Mouse (Mus musculus) kidney, postnatal 25 days (tissue): Measurements from ENCODE around the gene Tor4a.

ENCODE experiments used
- DNase-seq, 2 experiments: peaks; one replicate each; pipeline ENCODE4 v3.0.0; 2021; ENCODE audit warnings: mixed read lengths in 2 of 2

Tor4a gene

GRCm38 (mm10) chr2:25186575-25186930 lies 10.1 kb downstream of the Tor4a start:
- DNase-seq = no peak

- DNase-seq = peak; percentile 65 to 81
Measured at GRCm38 (mm10) chr2:25185625-25186574, 10.8 kb downstream of the Tor4a start.

GRCm38 (mm10) chr2:25184496-25184895 lies 12.2 kb downstream of the Tor4a start:
- peak in 1 of 2 experiments; percentile 26 for DNase-seq

GRCm38 (mm10) chr2:25183336-25183735 lies 13.3 kb downstream of the Tor4a start:
- DNase-seq = peak in 1 of 2 experiments; percentile 17

- DNase-seq = no peak
Measured at GRCm38 (mm10) chr2:25182664-25183063, 14.0 kb downstream of the Tor4a start.

GRCm38 (mm10) chr2:25181891-25182397 lies 14.7 kb downstream of the Tor4a start:
- no peak for DNase-seq

- DNase-seq = peak; percentile 32 to 64
Measured at GRCm38 (mm10) chr2:25180973-25181890, 15.5 kb downstream of the Tor4a start.

GRCm38 (mm10) chr2:25180478-25180903 lies 16.2 kb downstream of the Tor4a start, which contains the start of gene Nrarp:
Nrarp (plus strand) TSS chr2:25180758.
- peak; percentile 93 to 96 for DNase-seq

GRCm38 (mm10) chr2:25179566-25180217 lies 17.0 kb downstream of the Tor4a start:
- DNase-seq = no peak

GRCm38 (mm10) chr2:25178285-25178972 lies 18.3 kb downstream of the Tor4a start:
- DNase-seq = no peak

- DNase-seq = peak; percentile 85 to 89
Measured at GRCm38 (mm10) chr2:25177685-25178084, 19.0 kb downstream of the Tor4a start.

GRCm38 (mm10) chr2:25177076-25177475 lies 19.6 kb downstream of the Tor4a start:
- DNase-seq = no peak

- DNase-seq = peak; percentile 50 to 71
Measured at GRCm38 (mm10) chr2:25176573-25176972, 20.1 kb downstream of the Tor4a start.

- no peak for DNase-seq
Measured at GRCm38 (mm10) chr2:25175690-25176078, 21.0 kb downstream of the Tor4a start.

GRCm38 (mm10) chr2:25174866-25175689 lies 21.6 kb downstream of the Tor4a start:
- peak; percentile 84 to 88 for DNase-seq

- no peak for DNase-seq
Measured at GRCm38 (mm10) chr2:25173821-25174220, 22.9 kb downstream of the Tor4a start.

GRCm38 (mm10) chr2:25172629-25173028 lies 24.1 kb downstream of the Tor4a start:
- DNase-seq = peak in 1 of 2 experiments; percentile 55

- DNase-seq = no peak
Measured at GRCm38 (mm10) chr2:25171769-25172153, 24.9 kb downstream of the Tor4a start.

- no peak for DNase-seq
Measured at GRCm38 (mm10) chr2:25171101-25171768, 25.5 kb downstream of the Tor4a start.
